Mouse (Mus musculus) MEL (cell line): ENCODE measurements around the gene Ano6. TPM values are rescaled to one million over a fixed set of nuclear protein-coding genes. Genes with fewer than 3 reads are reported as not detected.

Source experiments
- DNase-seq: peaks from one replicate; pipeline ENCODE4 v3.0.0; 2011; ENCODE audit warnings: low read depth, low spot score
- H3K27ac ChIP-seq: 2 replicates; pipeline ENCODE4 v1.5.1; 2012; ENCODE audit warnings: low read depth, mild to moderate bottlenecking, control low read depth, low read length, moderate library complexity; ENCODE audit not compliant: control insufficient read depth
- H3K27me3 ChIP-seq, 2 experiments: fragments of 150-350 bp in 1 of 2; sonication (generic) in 1 of 2; 2 replicates each; pipeline ENCODE4 v1.6.1; 2012; ENCODE audit warnings: low read length in 2 of 2, mild to moderate bottlenecking in 2 of 2, improper control_type of control experiment in 1 of 2, moderate library complexity in 1 of 2; ENCODE audit not compliant: insufficient read depth in 2 of 2, control insufficient read depth in 1 of 2
- H3K36me3 ChIP-seq, 2 experiments: 2 replicates each; pipeline ENCODE4 v1.6.1; 2012 to 2014; ENCODE audit warnings: low read length in 2 of 2, improper control_type of control experiment in 1 of 2, inconsistent platforms in 1 of 2, mild to moderate bottlenecking in 1 of 2; ENCODE audit not compliant: insufficient read depth in 2 of 2, control insufficient read depth in 1 of 2
- H3K4me1 ChIP-seq, 2 experiments: fragments of 150-350 bp in 1 of 2; sonication (generic) in 1 of 2; 2 replicates each; pipeline ENCODE4 v1.6.1; 2012; ENCODE audit warnings: low read length in 2 of 2, improper control_type of control experiment in 1 of 2, mild to moderate bottlenecking in 1 of 2; ENCODE audit not compliant: insufficient read depth in 2 of 2, control insufficient read depth in 1 of 2
- H3K4me3 ChIP-seq, 2 experiments: fragments of 150-350 bp in 1 of 2; sonication (generic) in 1 of 2; 2 replicates each; pipeline ENCODE4 v1.5.1; 2012; ENCODE audit warnings: low read depth in 2 of 2, low read length in 2 of 2, mild to moderate bottlenecking in 2 of 2, moderate library complexity in 2 of 2, control low read depth in 1 of 2, improper control_type of control experiment in 1 of 2; ENCODE audit not compliant: control insufficient read depth in 1 of 2, insufficient read depth in 1 of 2
- H3K79me2 ChIP-seq: 2 replicates; pipeline ENCODE4 v1.6.1; 2012; ENCODE audit warnings: mild to moderate bottlenecking, low read length, moderate library complexity; ENCODE audit not compliant: control insufficient read depth, poor library complexity, insufficient read depth
- H3K9ac ChIP-seq: 2 replicates; pipeline ENCODE4 v1.6.1; 2012; ENCODE audit warnings: low read depth, mild to moderate bottlenecking, control low read depth, low read length, moderate library complexity; ENCODE audit not compliant: control insufficient read depth, poor library complexity, severe bottlenecking
- H3K9me3 ChIP-seq: fragments of 150-350 bp; sonication (generic); replicated peaks from 2 replicates; pipeline ENCODE4 v1.6.1; 2012; ENCODE audit warnings: mild to moderate bottlenecking, low read length, improper control_type of control experiment, moderate library complexity; ENCODE audit not compliant: insufficient read depth
- EP300 ChIP-seq, 2 experiments: IDR thresholded peaks; 2 replicates each; pipeline ENCODE4 v1.6.1; 2011; ENCODE audit warnings: improper control_type of control experiment in 2 of 2, low read length in 2 of 2, low read depth in 1 of 2, mild to moderate bottlenecking in 1 of 2
- ETS1 ChIP-seq: IDR thresholded peaks from 2 replicates; pipeline ENCODE4 v1.6.1; 2012; ENCODE audit warnings: low read depth, mild to moderate bottlenecking, inconsistent platforms, low read length, improper control_type of control experiment, moderate library complexity
- MAFK ChIP-seq: IDR thresholded peaks from 2 replicates; pipeline ENCODE4 v1.6.1; 2011; ENCODE audit warnings: low read depth, mild to moderate bottlenecking, low read length, improper control_type of control experiment, borderline replicate concordance
- MAX ChIP-seq: IDR thresholded peaks from 2 replicates; pipeline ENCODE4 v1.6.1; 2011; ENCODE audit warnings: low read length, improper control_type of control experiment
- MXI1 ChIP-seq: IDR thresholded peaks from 2 replicates; pipeline ENCODE4 v1.6.1; 2011; ENCODE audit warnings: mild to moderate bottlenecking, low read depth, low read length, improper control_type of control experiment
- MYB ChIP-seq: IDR thresholded peaks from 2 replicates; pipeline ENCODE4 v1.6.1; 2011; ENCODE audit warnings: mild to moderate bottlenecking, low read depth, low read length, improper control_type of control experiment
- MYC ChIP-seq: IDR thresholded peaks from 2 replicates; pipeline ENCODE4 v1.6.1; 2011; ENCODE audit warnings: low read depth, mild to moderate bottlenecking, low read length, improper control_type of control experiment, moderate library complexity
- NELFE ChIP-seq: IDR thresholded peaks from 2 replicates; pipeline ENCODE4 v1.6.1; 2011; ENCODE audit warnings: low read depth, low read length, improper control_type of control experiment
- POLR2A ChIP-seq, 2 experiments: IDR thresholded peaks; 2 replicates each; pipeline ENCODE4 v1.6.1; 2011 to 2012; ENCODE audit warnings: low read length in 2 of 2, mild to moderate bottlenecking in 2 of 2, control low read depth in 1 of 2, improper control_type of control experiment in 1 of 2, low read depth in 1 of 2, moderate library complexity in 1 of 2; ENCODE audit not compliant: control insufficient read depth in 1 of 2, insufficient read depth in 1 of 2, poor library complexity in 1 of 2
- SIN3A ChIP-seq: IDR thresholded peaks from 2 replicates; pipeline ENCODE4 v1.6.1; 2012; ENCODE audit warnings: low read length, improper control_type of control experiment, inconsistent platforms
- SMC3 ChIP-seq: IDR thresholded peaks from 2 replicates; pipeline ENCODE4 v1.6.1; 2011; ENCODE audit warnings: low read depth, low read length, improper control_type of control experiment
- USF1 ChIP-seq: IDR thresholded peaks from 2 replicates; pipeline ENCODE4 v1.6.1; 2014; ENCODE audit warnings: low read depth, mild to moderate bottlenecking, inconsistent platforms, low read length, improper control_type of control experiment, moderate library complexity
- ZMIZ1 ChIP-seq: IDR thresholded peaks from 2 replicates; pipeline ENCODE4 v1.6.1; 2012; ENCODE audit warnings: low read depth, mild to moderate bottlenecking, inconsistent platforms, low read length, improper control_type of control experiment, moderate library complexity
- polyA plus RNA-seq, 2 experiments: library from polyadenylated mRNA; stranded (reverse) in 1 of 2; unstranded in 1 of 2; fragments of >175 nt in 1 of 2; fragments of >200 nt in 1 of 2; gene quantifications; 2 replicates each; pipeline versions ENCODE4 v1.2.1 to v1.2.4; 2012; ENCODE audit warnings: low replicate concordance in 2 of 2, low read depth in 1 of 2; ENCODE audit not compliant: insufficient read length in 2 of 2, insufficient read depth in 1 of 2, missing spikeins in 1 of 2
- total RNA-seq: library from RNA; depleted of rRNA; stranded (reverse); fragments of 300-350 nt; gene quantifications from 2 replicates; pipeline ENCODE4 v1.2.3, GENCODE M21; 2012

The Ano6 gene
- total and polyA plus RNA-seq, 3 experiments = 54.8 to 66.6 (median 61.4) TPM

DNA sequence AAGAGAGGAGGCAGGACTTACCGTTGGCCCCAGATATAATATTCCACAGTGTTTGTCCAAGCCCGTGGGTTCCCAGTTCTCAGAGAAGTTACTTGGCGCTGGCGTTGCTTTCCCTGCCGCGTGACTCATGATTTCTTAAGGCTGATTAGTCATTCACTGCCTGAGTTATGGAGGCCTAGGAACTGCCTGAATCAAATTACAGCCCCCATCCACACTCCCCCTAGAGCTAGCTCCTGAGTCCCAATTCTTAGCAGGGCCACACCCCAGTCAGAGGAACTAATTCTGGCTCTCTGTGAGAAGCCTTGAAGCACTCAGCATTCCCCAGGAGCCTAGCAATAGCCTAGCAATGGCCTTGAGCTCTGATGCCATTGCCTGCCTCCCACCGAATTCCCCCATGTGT is 13.6 kb downstream of the Ano6 start:
- Histone ChIP-seq H3K79me2 (peaks cover 90% of the 10 kb centered on the region), H3K4me3 (no peak overlapping the region), H3K9ac (no peak overlapping the region), H3K27ac (peak overlapping the region; percentile 25), H3K4me1 (peaks cover 14 to 64% of the 10 kb centered on the region in 2 experiments), H3K27me3 (no peaks in the 10 kb centered on the region), H3K36me3 (peaks cover 22 to 78% of the 10 kb centered on the region in 2 experiments), H3K9me3 (no peaks in the 10 kb centered on the region)
- peak; percentile 83 for DNase-seq
- TF ChIP-seq NELFE (no peak), POLR2A (IDR thresholded peaks at IDR 0.05; ENCODE audit: control insufficient read depth in 1 of 2, insufficient read depth in 1 of 2, low read depth in 1 of 2, low read length in 2 of 2, poor library complexity in 1 of 2) (peak in 1 of 2 experiments; percentile 28; a peak in 1 of 4 replicates), MYB (no peak)

DNA sequence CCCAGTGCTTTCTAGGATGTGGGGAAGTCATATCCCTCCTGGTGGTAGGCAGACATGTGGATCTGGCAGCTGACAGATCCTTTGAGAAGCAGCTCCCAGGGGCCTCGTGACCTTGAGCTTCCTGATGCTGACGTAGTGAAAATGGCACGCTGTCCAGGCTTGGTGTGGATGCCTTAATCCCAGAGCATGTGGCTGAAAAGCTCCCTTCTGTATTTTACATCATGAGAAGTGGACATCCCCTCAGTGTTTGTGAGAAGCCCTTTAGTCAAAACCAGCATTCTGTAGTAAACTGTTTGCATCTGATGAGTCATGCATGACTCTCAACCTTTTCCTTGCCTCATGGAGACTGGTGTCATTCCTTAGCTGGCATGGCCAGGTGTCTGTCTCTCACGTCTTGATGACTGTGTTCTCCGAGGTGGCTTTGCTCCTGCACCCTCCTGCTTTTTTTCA is 14.4 kb downstream of the Ano6 start:
- H3K27me3 ChIP-seq = no peaks in the 10 kb centered on the region
- H3K79me2 ChIP-seq = peaks cover 89% of the 10 kb centered on the region
- peaks cover 14 to 57% of the 10 kb centered on the region in 2 experiments for H3K4me1 ChIP-seq
- H3K4me3 ChIP-seq = no peak overlapping the region
- no peaks in the 10 kb centered on the region for H3K9me3 ChIP-seq
- H3K36me3 ChIP-seq = peaks cover 30 to 74% of the 10 kb centered on the region in 2 experiments
- no peak overlapping the region for H3K27ac ChIP-seq
- DNase-seq = no peak
- 0 out of 4 replicates have a peak, but pooled peaks of 1 of the 2 experiments have one; percentile 5 for TF ChIP-seq POLR2A (IDR thresholded peaks at IDR 0.05; ENCODE audit: control insufficient read depth in 1 of 2, insufficient read depth in 1 of 2, low read depth in 1 of 2, low read length in 2 of 2, poor library complexity in 1 of 2)
- TF ChIP-seq EP300 (IDR thresholded peaks at IDR 0.05; ENCODE audit: low read depth in 1 of 2, low read length in 2 of 2) = no peak
- no peak overlapping the region for H3K9ac ChIP-seq

DNA sequence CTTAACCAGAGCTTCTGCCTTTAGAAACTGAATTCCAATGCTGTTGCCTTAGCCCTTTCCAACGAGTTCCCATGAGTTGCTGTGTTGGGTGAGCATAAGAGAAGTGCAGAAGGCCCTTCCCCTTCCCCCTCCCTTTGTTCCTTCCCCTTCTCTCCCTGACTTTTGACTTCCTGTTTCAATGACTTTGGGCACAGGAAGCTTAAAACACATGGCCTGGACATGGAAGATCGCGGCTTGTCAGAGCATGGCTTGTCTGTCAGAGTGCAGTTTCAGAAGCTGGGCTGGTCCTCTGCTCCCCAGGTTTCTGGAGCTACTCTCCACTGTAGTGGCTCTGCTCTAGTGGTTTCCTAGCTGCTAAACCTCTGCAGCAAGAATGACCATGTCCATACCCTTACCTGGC is 17.3 kb downstream of the Ano6 start:
- peak; percentile 78 for DNase-seq
- peaks cover 56 to 57% of the 10 kb centered on the region in 2 experiments for H3K36me3 ChIP-seq
- peaks cover 89% of the 10 kb centered on the region for H3K79me2 ChIP-seq
- H3K4me3 ChIP-seq = no peak overlapping the region
- H3K9me3 ChIP-seq = no peaks in the 10 kb centered on the region
- H3K27ac ChIP-seq = no peak overlapping the region
- peaks cover 14 to 34% of the 10 kb centered on the region in 2 experiments for H3K4me1 ChIP-seq
- no peaks in the 10 kb centered on the region for H3K27me3 ChIP-seq
- H3K9ac ChIP-seq = no peak overlapping the region
- TF ChIP-seq MAX (peak; percentile 51; the same call in 1 of the 2 replicates), ZMIZ1 (no peak), MAFK (no peak), MXI1 (peak; percentile 86), SMC3 (peak; percentile 19; the same call in 1 of the 2 replicates), SIN3A (peak; percentile 63; the same call in 1 of the 2 replicates), MYC (peak; percentile 69; the same call in 1 of the 2 replicates), USF1 (no peak), ETS1 (peak; percentile 54)
